In the genomic region with DNA sequence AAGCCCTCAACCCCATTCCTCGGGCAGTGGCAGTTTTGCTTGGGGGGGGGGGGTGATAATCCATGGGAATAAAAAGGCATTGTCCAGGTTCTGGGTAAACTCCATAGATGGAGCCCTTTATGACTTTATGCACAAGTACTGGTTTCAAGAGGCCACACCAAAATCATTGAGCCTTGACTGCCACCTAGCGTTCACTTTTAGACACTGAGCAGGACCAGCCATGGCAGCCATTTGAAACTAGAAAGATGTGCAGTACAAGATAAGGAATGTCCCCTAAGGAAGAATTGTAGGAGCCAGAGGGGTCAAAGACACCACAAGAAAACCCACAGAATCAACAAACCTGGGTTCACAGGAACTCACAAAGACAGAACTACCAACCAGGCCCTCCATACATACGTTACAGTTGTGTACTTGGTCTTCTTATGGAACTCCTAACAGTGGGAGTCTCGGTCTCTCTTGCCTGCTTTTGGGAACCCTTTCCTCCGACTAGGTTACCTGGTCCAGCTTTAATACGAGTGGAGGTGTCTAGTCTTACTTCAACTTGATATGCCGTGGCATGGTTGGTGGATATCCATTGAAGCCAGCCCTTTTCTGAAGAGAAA, we compare ENCODE assay signal across 8 mouse cellular contexts. TPM values are rescaled to one million over a fixed set of nuclear protein-coding genes. Genes with fewer than 3 reads are reported as not detected.
A peak's percentile ranks its signal among the peaks of the same experiment; 100 is the strongest.
DNase-seq lines count a peak whose midpoint lies in the region; ATAC-seq and TF ChIP-seq lines count a peak whose summit lies in the region.

No protein-coding gene starts in this region.

- peak; percentile 59 to 86 (median 73) for TF ChIP-seq CTCF in MEL (IDR thresholded peaks at IDR 0.05 in 2 of 3, conservative IDR thresholded peaks at IDR 0.05 in 1 of 3; ENCODE audit: control insufficient read depth in 1 of 3, insufficient read depth in 1 of 3, low read depth in 2 of 3, low read length in 3 of 3, poor library complexity in 1 of 3, severe bottlenecking in 1 of 3)
- peak; percentile 85 for TF ChIP-seq CTCF in layer of hippocampus, adult 2 months (conservative IDR thresholded peaks at IDR 0.05)
- TF ChIP-seq CTCF in lung, adult 2 months (IDR thresholded peaks at IDR 0.05; ENCODE audit: insufficient read depth, low read length): peak; percentile 64

- TF ChIP-seq RAD21 in MEL (IDR thresholded peaks at IDR 0.05; ENCODE audit: low read depth, low read length): peak; percentile 87

- H3K9me3 ChIP-seq in MEL (replicated peaks; ENCODE audit: insufficient read depth, low read length): no peaks in the 10 kb centered on the region
- H3K9me3 ChIP-seq in forebrain, embryonic 11.5 days (ENCODE audit: control insufficient read depth, low read length): no peaks in the 10 kb centered on the region
- H3K9me3 ChIP-seq in hindbrain, embryonic 10.5 days: no peaks in the 10 kb centered on the region

- no peaks in the 10 kb centered on the region for H3K27me3 ChIP-seq in MEL (ENCODE audit: control insufficient read depth in 1 of 2, insufficient read depth in 2 of 2, low read length in 2 of 2)
- H3K27me3 ChIP-seq in forebrain, embryonic 11.5 days (ENCODE audit: control insufficient read depth, insufficient read depth, low read length): no peaks in the 10 kb centered on the region
- H3K27me3 ChIP-seq in hindbrain, embryonic 10.5 days (ENCODE audit: insufficient read depth, poor library complexity, severe bottlenecking): no peaks in the 10 kb centered on the region

- no peak overlapping the region for H3K4me2 ChIP-seq in forebrain, embryonic 11.5 days (ENCODE audit: low read depth, low read length, severe bottlenecking)

- no peak for TF ChIP-seq EP300 in MEL (IDR thresholded peaks at IDR 0.05; ENCODE audit: low read depth in 1 of 2, low read length in 2 of 2)

- no peak overlapping the region for H3K27ac ChIP-seq in MEL (ENCODE audit: control insufficient read depth, low read depth, low read length)
- no peak overlapping the region for H3K27ac ChIP-seq in forebrain, embryonic 11.5 days (ENCODE audit: low read depth, low read length)
- no peak overlapping the region for H3K27ac ChIP-seq in hindbrain, embryonic 10.5 days
- H3K27ac ChIP-seq in layer of hippocampus, adult 2 months: no peak overlapping the region

- H3K79me2 ChIP-seq in MEL (ENCODE audit: control insufficient read depth, insufficient read depth, low read length, poor library complexity): no peaks in the 10 kb centered on the region

- no peak for TF ChIP-seq POLR2A in MEL (IDR thresholded peaks at IDR 0.05; ENCODE audit: control insufficient read depth in 1 of 2, insufficient read depth in 1 of 2, low read depth in 1 of 2, low read length in 2 of 2, poor library complexity in 1 of 2)
- TF ChIP-seq POLR2A in lung, adult 2 months (IDR thresholded peaks at IDR 0.05; ENCODE audit: borderline replicate concordance, extremely low read depth, low read depth, low read length): no peak

- H3K36me3 ChIP-seq in MEL (ENCODE audit: control insufficient read depth in 1 of 2, insufficient read depth in 2 of 2, low read length in 2 of 2): no peaks in the 10 kb centered on the region
- no peaks in the 10 kb centered on the region for H3K36me3 ChIP-seq in forebrain, embryonic 11.5 days (ENCODE audit: control insufficient read depth, insufficient read depth, low read length)
- no peaks in the 10 kb centered on the region for H3K36me3 ChIP-seq in hindbrain, embryonic 10.5 days

- no peak overlapping the region for H3K4me3 ChIP-seq in MEL (ENCODE audit: control insufficient read depth in 1 of 2, insufficient read depth in 1 of 2, low read depth in 2 of 2, low read length in 2 of 2)
- H3K4me3 ChIP-seq in forebrain, embryonic 11.5 days (ENCODE audit: low read depth, low read length): no peak overlapping the region
- H3K4me3 ChIP-seq in hindbrain, embryonic 10.5 days: no peak overlapping the region
- H3K4me3 ChIP-seq in layer of hippocampus, adult 2 months: no peak overlapping the region
- H3K4me3 ChIP-seq in lung, adult 2 months (replicated peaks; ENCODE audit: extremely low read depth, low read depth, low read length): no peak overlapping the region

- no peak overlapping the region for H3K9ac ChIP-seq in MEL (ENCODE audit: control insufficient read depth, low read depth, low read length, poor library complexity, severe bottlenecking)
- H3K9ac ChIP-seq in forebrain, embryonic 11.5 days (ENCODE audit: low read length): no peak overlapping the region

- peak; percentile 78 for ATAC-seq in forebrain, embryonic 11.5 days (replicated peaks; ENCODE audit: low FRiP score)

- DNase-seq in MEL (ENCODE audit: low read depth, low spot score): peak; percentile 80
- peak; percentile 64 for DNase-seq in c-Kit-positive CD71-positive TER-119-negative erythroid progenitor cells, embryonic 14.5 days (ENCODE audit: low read depth)
- DNase-seq in forebrain, embryonic 11.5 days (ENCODE audit: low spot score): peak; percentile 77
- DNase-seq in hindbrain, embryonic 10.5 days (ENCODE audit: low spot score): peak; percentile 75
- peak; percentile 66 to 85 for DNase-seq in layer of hippocampus, adult 2 months (ENCODE audit: low spot score in 2 of 2)
- peak; percentile 60 for DNase-seq in lung, adult 2 months
- DNase-seq in ovary, postnatal 10 days (ENCODE audit: low spot score): peak; percentile 29
- peak; percentile 55 for DNase-seq in thymus, postnatal 14 days

- WGBS in forebrain, embryonic 11.5 days: 57% methylated on average over 7 of the region's 7 CpGs
- 58% methylated on average over 7 of the region's 7 CpGs for WGBS in hindbrain, embryonic 10.5 days
- whole genome bisulfite sequencing in lung, adult 2 months: 51% methylated on average over 7 of the region's 7 CpGs

- H3K4me1 ChIP-seq in MEL (ENCODE audit: control insufficient read depth in 1 of 2, insufficient read depth in 2 of 2, low read length in 2 of 2): no peaks in the 10 kb centered on the region
- no peaks in the 10 kb centered on the region for H3K4me1 ChIP-seq in forebrain, embryonic 11.5 days (replicated peaks; ENCODE audit: control insufficient read depth, insufficient read depth, low read length)
- H3K4me1 ChIP-seq in hindbrain, embryonic 10.5 days (replicated peaks): no peaks in the 10 kb centered on the region
- H3K4me1 ChIP-seq in lung, adult 2 months (ENCODE audit: control insufficient read depth, insufficient read depth, low read length): no peaks in the 10 kb centered on the region

TF ChIP-seq in MEL, 35 proteins besides CTCF, POLR2A, EP300 and RAD21:
- TF ChIP-seq ZC3H11A (IDR thresholded peaks at IDR 0.05; ENCODE audit: low read depth, low read length) (peak; percentile 67), GATA1 (IDR thresholded peaks at IDR 0.05; ENCODE audit: low read depth, low read length) (peak; percentile 85), HCFC1 (IDR thresholded peaks at IDR 0.05; ENCODE audit: low read depth, low read length) (no peak), SMC3 (IDR thresholded peaks at IDR 0.05; ENCODE audit: low read depth, low read length) (peak; percentile 76)
TF ChIP-seq in MEL: peak in this region for 3.

RNA-seq across cellular contexts. Expression of a gene that starts 40.3 kb away (rescaled TPM):
- total RNA-seq in MEL (2012; rRNA removed): not detected in 2 replicates
- not detected for polyA plus RNA-seq in MEL (2012; ENCODE audit: insufficient read depth in 1 of 2, insufficient read length in 2 of 2, low read depth in 1 of 2, low replicate concordance in 2 of 2, missing spikeins in 1 of 2)
- polyA plus RNA-seq in forebrain, embryonic 11.5 days (2014; fragmentation: Nextera tagmentation; extraction: Ambion mirVana): 0.07 TPM in 1 of 2 replicates, not detected in the other
- polyA plus RNA-seq in hindbrain, embryonic 10.5 days (2016; fragmentation: Nextera tagmentation; extraction: Ambion mirVana): not detected in 2 replicates
- total RNA-seq in layer of hippocampus, adult 2 months (2021): under 1 TPM; 0.71 to 0.74 TPM
- polyA plus RNA-seq in lung, adult 2 months (2012; rRNA removed): 0.22 and 1.4 TPM in 2 replicates

Comparison
In these comparisons a context has a peak if more than half of its experiments do, and no peak if none do; other contexts are left out.
1. DNase-seq: peak in every context shown above with its lines; median percentile 80 in MEL; 77 in forebrain, embryonic 11.5 days; 76 in layer of hippocampus, adult 2 months; 75 in hindbrain, embryonic 10.5 days; 64 in c-Kit-positive CD71-positive TER-119-negative erythroid progenitor cells, embryonic 14.5 days; 60 in lung, adult 2 months; 55 in thymus, postnatal 14 days; 29 in ovary, postnatal 10 days.